Mouse (Mus musculus): ENCODE data around the gene Ugt1a6b. TPM values are rescaled to one million over a fixed set of nuclear protein-coding genes. Genes with fewer than 3 reads are reported as not detected.
"Not testable (repeated sequence)": the region's sequence is repeated elsewhere in the genome, so short reads cannot be mapped to it uniquely, and the experiment has no call there.

Gene Ugt1a6b
- polyA plus RNA-seq, 1 experiment from 2014 or later = 0.36 TPM

- H3K27me3 ChIP-seq (replicated peaks); H3K27ac ChIP-seq; H3K9ac ChIP-seq; H3K36me3 ChIP-seq; H3K4me3 ChIP-seq (replicated peaks); H3K4me2 ChIP-seq (replicated peaks); H3K9me3 ChIP-seq: not testable (repeated sequence)
- WGBS = 59% methylated on average over 1 of the region's 1 CpGs
- peak; percentile 67 for ATAC-seq
- H3K4me1 ChIP-seq (replicated peaks) = peaks cover 10% of the 10 kb centered on the region
These were observed 27.2 kb downstream of the Ugt1a6b start for GRCm38 (mm10) chr1:88130223-88130622.

DNA sequence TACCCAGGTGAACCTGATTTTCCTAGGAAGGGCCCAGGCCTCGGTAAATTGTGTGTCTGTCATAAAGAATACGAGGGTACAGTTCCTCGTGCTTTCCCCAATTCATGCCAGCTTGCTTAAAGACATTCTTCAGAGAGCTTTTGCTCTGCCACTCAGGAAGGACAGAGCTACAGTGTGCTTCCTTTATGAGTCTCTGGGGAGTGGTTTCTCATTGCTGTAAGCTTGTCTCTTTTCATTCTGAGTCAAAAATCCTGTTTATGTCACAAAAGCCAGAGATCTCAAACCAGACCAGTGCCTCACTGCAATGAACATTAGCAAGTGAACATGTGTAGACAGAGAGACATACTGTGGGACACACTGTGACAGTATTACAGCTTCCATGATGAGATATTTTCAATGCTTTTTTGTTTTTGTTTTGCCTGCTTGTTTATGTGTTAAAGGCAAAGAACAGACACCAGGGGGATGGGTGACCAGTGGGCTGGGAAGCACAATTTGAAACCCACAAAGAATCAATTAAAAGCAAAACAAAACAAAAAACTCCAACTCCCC lies 30.9 kb downstream of the Ugt1a6b start:
- no peaks in the 10 kb centered on the region for H3K27me3 ChIP-seq (replicated peaks)
- no peak overlapping the region for H3K9ac ChIP-seq
- no peaks in the 10 kb centered on the region for H3K36me3 ChIP-seq
- peak overlapping the region; percentile 61; the same call in 1 of the 2 replicates for H3K27ac ChIP-seq
- no peaks in the 10 kb centered on the region for H3K9me3 ChIP-seq
- 64% methylated on average over 3 of the region's 3 CpGs for WGBS
- no peak overlapping the region for H3K4me2 ChIP-seq (replicated peaks)
- ATAC-seq = no peak
- H3K4me3 ChIP-seq (replicated peaks) = no peak overlapping the region
- peaks cover 10% of the 10 kb centered on the region for H3K4me1 ChIP-seq (replicated peaks)

DNA sequence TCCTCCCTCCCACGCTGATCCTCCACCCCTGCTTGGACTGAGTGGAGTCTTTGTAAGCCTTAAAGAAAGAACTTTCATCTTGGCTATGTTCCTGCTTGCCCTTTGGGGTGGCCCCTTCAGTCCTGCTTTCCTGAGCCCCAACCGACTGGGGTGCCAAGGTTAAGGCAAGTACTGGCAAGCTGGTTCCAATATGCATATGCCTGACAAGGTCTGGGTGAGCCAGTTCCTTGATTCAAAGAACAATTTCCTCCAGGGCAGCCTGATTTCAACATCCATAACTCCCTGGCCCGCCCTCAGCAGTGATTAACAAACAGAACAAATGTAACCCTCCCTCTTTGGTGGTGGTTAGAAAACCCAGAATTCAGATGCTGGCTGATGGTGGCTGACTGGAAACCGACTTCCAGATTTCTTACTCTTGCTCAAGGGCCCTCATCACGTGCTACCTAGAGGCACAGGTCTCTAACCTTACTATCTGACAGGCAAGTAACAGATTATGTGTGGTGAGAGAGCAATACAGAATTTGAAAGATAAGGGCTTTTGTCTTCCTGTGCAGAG lies 31.5 kb downstream of the Ugt1a6b start, which contains the start of gene Ugt1a6a:
Gene Ugt1a6a, plus strand, starts transcription at position 353 of the 555 bp plus-strand sequence.
- H3K4me2 ChIP-seq (replicated peaks); H3K9me3 ChIP-seq; H3K4me3 ChIP-seq (replicated peaks); H3K27me3 ChIP-seq (replicated peaks); H3K36me3 ChIP-seq; H3K9ac ChIP-seq: not testable (repeated sequence)
- peak; percentile 56 for ATAC-seq
- WGBS = 36% methylated on average over 4 of the region's 5 CpGs
- H3K27ac ChIP-seq = peak within 1 kb of the TSS; percentile 61; the same call in 1 of the 2 replicates
- peaks cover 10% of the 10 kb centered on the region for H3K4me1 ChIP-seq (replicated peaks)

- not testable (repeated sequence) for H3K27me3 ChIP-seq (replicated peaks); H3K9ac ChIP-seq; H3K4me2 ChIP-seq (replicated peaks); H3K4me3 ChIP-seq (replicated peaks); ATAC-seq; H3K27ac ChIP-seq; H3K36me3 ChIP-seq; H3K9me3 ChIP-seq
- 85% methylated on average over 6 of the region's 6 CpGs for WGBS
- peaks cover 10% of the 10 kb centered on the region for H3K4me1 ChIP-seq (replicated peaks)
These were observed 32.3 kb downstream of the Ugt1a6b start for GRCm38 (mm10) chr1:88135229-88135904.

- H3K4me2 ChIP-seq (replicated peaks) = no peak overlapping the region
- no peak overlapping the region for H3K4me3 ChIP-seq (replicated peaks)
- no peak overlapping the region for H3K27ac ChIP-seq
- no peak overlapping the region for H3K9ac ChIP-seq
- 81% methylated on average over 2 of the region's 2 CpGs for WGBS
- ATAC-seq = no peak
- peaks cover 10% of the 10 kb centered on the region for H3K4me1 ChIP-seq (replicated peaks)
- no peaks in the 10 kb centered on the region for H3K27me3 ChIP-seq (replicated peaks)
- no peaks in the 10 kb centered on the region for H3K9me3 ChIP-seq
- no peaks in the 10 kb centered on the region for H3K36me3 ChIP-seq
These were observed 33.6 kb downstream of the Ugt1a6b start for GRCm38 (mm10) chr1:88136646-88137045.

- Histone ChIP-seq H3K4me3 (replicated peaks) (no peak overlapping the region), H3K4me1 (replicated peaks) (peaks cover 10% of the 10 kb centered on the region), H3K4me2 (replicated peaks) (no peak overlapping the region), H3K9me3 (no peaks in the 10 kb centered on the region), H3K36me3 (no peaks in the 10 kb centered on the region), H3K27ac (no peak overlapping the region), H3K27me3 (replicated peaks) (no peaks in the 10 kb centered on the region), H3K9ac (no peak overlapping the region)
- WGBS = 74% methylated on average over 3 of the region's 3 CpGs
- no peak for ATAC-seq
These were observed 34.2 kb downstream of the Ugt1a6b start for GRCm38 (mm10) chr1:88137264-88137663.

GRCm38 (mm10) chr1:88138145-88138544 lies 35.1 kb downstream of the Ugt1a6b start:
- Histone ChIP-seq H3K9me3 (no peaks in the 10 kb centered on the region), H3K4me2 (replicated peaks) (no peak overlapping the region), H3K27me3 (replicated peaks) (no peaks in the 10 kb centered on the region), H3K4me1 (replicated peaks) (peaks cover 10% of the 10 kb centered on the region), H3K27ac (no peak overlapping the region), H3K4me3 (replicated peaks) (no peak overlapping the region), H3K9ac (no peak overlapping the region), H3K36me3 (no peaks in the 10 kb centered on the region)
- peak; percentile 61 for ATAC-seq
- WGBS = 64% methylated on average over 1 of the region's 1 CpGs

GRCm38 (mm10) chr1:88140492-88140891 lies 37.4 kb downstream of the Ugt1a6b start:
- not testable (repeated sequence) for H3K4me1 ChIP-seq (replicated peaks); H3K36me3 ChIP-seq; H3K4me3 ChIP-seq (replicated peaks); H3K27me3 ChIP-seq (replicated peaks); H3K4me2 ChIP-seq (replicated peaks); H3K27ac ChIP-seq; H3K9me3 ChIP-seq; H3K9ac ChIP-seq
- ATAC-seq = peak; percentile 80
- WGBS = 51% methylated on average over 1 of the region's 1 CpGs

- not testable (repeated sequence) for H3K27ac ChIP-seq; H3K36me3 ChIP-seq; H3K4me2 ChIP-seq (replicated peaks); H3K9ac ChIP-seq; H3K4me1 ChIP-seq (replicated peaks); H3K9me3 ChIP-seq; H3K4me3 ChIP-seq (replicated peaks); H3K27me3 ChIP-seq (replicated peaks)
- 3% methylated on average over 5 of the region's 5 CpGs for WGBS
- ATAC-seq = peak; percentile 39
These were observed 41.1 kb downstream of the Ugt1a6b start for GRCm38 (mm10) chr1:88143966-88144675.

DNA sequence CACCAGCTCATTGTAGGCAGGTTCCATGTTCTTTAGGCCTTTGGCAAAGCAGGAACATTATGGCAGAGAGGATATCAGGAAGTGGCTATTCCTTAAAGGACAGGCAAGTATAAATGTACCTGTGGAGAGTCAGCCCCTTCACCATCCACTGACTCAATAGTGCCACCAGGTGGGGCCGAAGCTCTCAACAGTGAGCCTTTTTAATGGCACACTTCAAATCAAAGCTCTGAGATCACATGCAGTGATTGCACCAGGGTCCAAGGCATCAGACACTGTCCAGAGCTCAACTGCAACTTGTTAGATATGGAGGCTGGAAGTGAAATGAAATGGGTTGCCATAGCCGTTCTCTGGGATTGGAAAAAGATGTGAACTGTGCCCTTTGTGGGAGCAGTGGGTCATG lies 42.2 kb downstream of the Ugt1a6b start:
- H3K9me3 ChIP-seq; H3K9ac ChIP-seq; H3K4me3 ChIP-seq (replicated peaks); H3K36me3 ChIP-seq; ATAC-seq; H3K27me3 ChIP-seq (replicated peaks); H3K4me1 ChIP-seq (replicated peaks); H3K27ac ChIP-seq; H3K4me2 ChIP-seq (replicated peaks): not testable (repeated sequence)
- WGBS = 70% methylated on average over 2 of the region's 2 CpGs

- not testable (repeated sequence) for H3K36me3 ChIP-seq; H3K9ac ChIP-seq; H3K4me1 ChIP-seq (replicated peaks); H3K4me2 ChIP-seq (replicated peaks); H3K27ac ChIP-seq; H3K4me3 ChIP-seq (replicated peaks); H3K27me3 ChIP-seq (replicated peaks); H3K9me3 ChIP-seq
- ATAC-seq = 0 out of 2 replicates have a peak, but pooled peaks have one; percentile 41
- 82% methylated on average over 2 of the region's 2 CpGs for WGBS
These were observed 47.1 kb downstream of the Ugt1a6b start for GRCm38 (mm10) chr1:88150133-88150532.

DNA sequence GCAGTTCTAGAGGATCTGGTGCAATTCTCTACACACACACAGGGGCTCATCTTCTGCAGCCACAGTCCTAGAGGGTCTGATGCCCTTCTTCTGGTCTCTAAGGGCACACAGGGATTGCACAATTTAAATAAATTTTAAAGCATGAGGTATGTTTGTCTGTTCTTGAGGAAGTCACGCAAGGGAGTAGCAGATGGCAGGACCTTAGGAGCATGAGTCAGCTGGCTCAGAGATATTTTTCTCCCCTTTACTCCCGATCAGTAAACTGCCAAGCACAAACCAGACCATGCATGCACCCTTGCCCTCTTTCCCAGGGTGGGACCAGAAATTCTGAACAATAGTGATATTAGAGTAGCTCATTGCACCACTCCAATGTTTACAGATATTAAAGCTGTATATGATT lies 55.4 kb downstream of the Ugt1a6b start:
- H3K4me1 ChIP-seq (replicated peaks) = no peaks in the 10 kb centered on the region
- H3K27ac ChIP-seq = no peak overlapping the region
- no peak for ATAC-seq
- H3K4me3 ChIP-seq (replicated peaks) = no peak overlapping the region
- no peaks in the 10 kb centered on the region for H3K27me3 ChIP-seq (replicated peaks)
- WGBS = 61% methylated on average over 2 of the region's 2 CpGs
- H3K4me2 ChIP-seq (replicated peaks) = no peak overlapping the region
- no peaks in the 10 kb centered on the region for H3K9me3 ChIP-seq
- no peak overlapping the region for H3K9ac ChIP-seq
- H3K36me3 ChIP-seq = no peaks in the 10 kb centered on the region

All from intestine, embryonic 15.5 days (tissue).